ENCODE assay signal across 21 mouse cellular contexts in the genomic region with DNA sequence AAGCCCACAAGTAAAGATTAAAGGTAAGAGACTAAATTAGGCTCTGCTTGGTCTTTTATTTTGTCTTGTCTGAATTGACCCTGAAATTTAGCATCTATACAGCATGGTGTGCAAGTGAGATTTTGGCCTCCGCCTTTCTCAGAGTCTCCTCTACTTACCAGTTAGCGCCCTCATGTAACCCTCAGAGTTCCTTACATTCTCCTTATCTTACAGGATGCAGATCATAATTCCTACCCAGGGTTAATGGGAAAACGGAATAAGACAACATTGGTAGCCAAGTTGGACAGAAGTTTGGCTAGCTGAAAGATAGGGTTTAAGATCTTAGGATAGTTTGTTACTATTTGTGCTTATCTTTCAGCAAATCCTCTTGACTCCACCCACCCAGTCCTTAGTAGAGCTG. TPM values are rescaled to one million over a fixed set of nuclear protein-coding genes. Genes with fewer than 3 reads are reported as not detected.
DNase-seq lines count a peak whose midpoint lies in the region; ATAC-seq lines count a peak whose summit lies in the region.
"Had no signal": no experiment of that assay in that cellular context is flagged by ENCODE, and none has a peak within 500 bp of the region (broad histone marks: within the 10 kb centered on the region; RNA-seq: fewer than 3 reads in every experiment).

No protein-coding gene starts in this region.

- peak; percentile 74 for DNase-seq in heart, adult 11 months
- DNase-seq in heart, postnatal 25 days (ENCODE audit: low spot score): no peak
- no peak for DNase-seq in cerebellum, postnatal 14 days
- DNase-seq: adrenal gland, adult 2 months; adrenal gland, adult 8-10 months; adrenal gland, postnatal 10 days; adrenal gland, postnatal 25 days; adrenal gland, postnatal 36 days; B cell, adult 2 months; cerebellum, adult 11 months; cerebellum, adult 11-12 months; cerebellum, adult 18-20 months had no signal

- intact Hi-C loops in heart, postnatal 25 days (cut with DNase I): no loop called here

- no peak overlapping the region for H3K27ac ChIP-seq in hindbrain, embryonic 16.5 days (ENCODE audit: low read depth, low read length)

- no peaks in the 10 kb centered on the region for H3K36me3 ChIP-seq in hindbrain, embryonic 16.5 days (ENCODE audit: control insufficient read depth, insufficient read depth, low read length)
- H3K36me3 ChIP-seq: G1E had no signal

- no peak overlapping the region for H3K9ac ChIP-seq in hindbrain, embryonic 16.5 days (ENCODE audit: low read depth, low read length)

- H3K4me1 ChIP-seq in hindbrain, embryonic 16.5 days (ENCODE audit: control insufficient read depth, insufficient read depth, low read depth, low read length): peaks cover 15% of the 10 kb centered on the region

- ATAC-seq in common myeloid progenitor, adult 5-6 weeks (replicated peaks; ENCODE audit: low read depth, poor library complexity, severe bottlenecking): peak; percentile 64
- ATAC-seq in megakaryocyte progenitor cell, adult 5-6 weeks (replicated peaks; ENCODE audit: poor library complexity): 0 out of 2 replicates have a peak, but pooled peaks have one; percentile 14
- ATAC-seq in hindbrain, embryonic 16.5 days: no peak
- ATAC-seq: activated CD4-positive, CD25-positive, alpha-beta regulatory T cell, adult 4 months; CD4-positive, CD25-positive, alpha-beta regulatory T cell, adult 4 months had no signal

- H3K27me3 ChIP-seq in hindbrain, embryonic 16.5 days (replicated peaks; ENCODE audit: control insufficient read depth, insufficient read depth, low read length): no peaks in the 10 kb centered on the region
- H3K27me3 ChIP-seq: CH12.LX, Patski had no signal

- WGBS in hindbrain, embryonic 16.5 days: 86% methylated on average over 3 of the region's 3 CpGs

- no peak overlapping the region for H3K4me2 ChIP-seq in hindbrain, embryonic 16.5 days (ENCODE audit: low read length)

- no peaks in the 10 kb centered on the region for H3K9me3 ChIP-seq in hindbrain, embryonic 16.5 days (ENCODE audit: control insufficient read depth, low read length)
- H3K9me3 ChIP-seq: G1E had no signal

- H3K4me3 ChIP-seq in hindbrain, embryonic 16.5 days (ENCODE audit: low read length): no peak overlapping the region

RNA-seq across cellular contexts. Expression of a gene that starts 17.1 kb away (rescaled TPM):
- total RNA-seq in heart, postnatal 25 days (2021): 1 to 10 TPM; 3.6 to 5.1 TPM
- total RNA-seq in common myeloid progenitor, adult 5-6 weeks (2017): not detected in 2 replicates
- total RNA-seq in megakaryocyte progenitor cell, adult 5-6 weeks (2015): not detected in 2 replicates
- not detected in 2 replicates for total RNA-seq in megakaryocyte progenitor cell, adult 5-6 weeks (2017)
- polyA plus RNA-seq in hindbrain, embryonic 16.5 days (2015; fragmentation: Nextera tagmentation; extraction: Ambion mirVana): 8.7 and 9.9 TPM in 2 replicates
- total RNA-seq: MEL had no signal
- polyA plus RNA-seq: activated CD4-positive, CD25-positive, alpha-beta regulatory T cell, adult 4 months; CD4-positive, CD25-positive, alpha-beta regulatory T cell, adult 4 months; G1E had no signal
